Mouse (Mus musculus): ENCODE results near the gene Ccl27a. TPM values are rescaled to one million over a fixed set of nuclear protein-coding genes. Genes with fewer than 3 reads are reported as not detected.

Gene Ccl27a
- total RNA-seq, 1 experiment from 2014 or later: 17.0 TPM

Other genes starting within 250 kb of the Ccl27a start
- 1.3 and 2.2 TPM in 2 replicates for gene Fam219a, start 204.7 kb downstream of the Ccl27a start, total RNA-seq (2017)
- gene Dnaic1, start 204.5 kb downstream of the Ccl27a start, total RNA-seq (2017): not detected in 2 replicates
- gene Enho, start 133.9 kb downstream of the Ccl27a start, total RNA-seq (2017): 1.0 and 2.3 TPM in 2 replicates
- not detected in 2 replicates for gene Cntfr, start 77.2 kb downstream of the Ccl27a start, total RNA-seq (2017)
- 141 and 178 TPM in 2 replicates for gene Il11ra1, start 74.3 kb downstream of the Ccl27a start, total RNA-seq (2017)
- gene Rpp25l, start 60.7 kb downstream of the Ccl27a start, total RNA-seq (2017): 20.6 and 22.8 TPM in 2 replicates
- gene Dctn3, start 51.1 kb downstream of the Ccl27a start, total RNA-seq (2017): 32.8 and 62.5 TPM in 2 replicates
- not detected in 2 replicates for gene Arid3c, start 43.1 kb downstream of the Ccl27a start, total RNA-seq (2017)
- 45.2 and 55.0 TPM in 2 replicates for gene Galt, start 19.0 kb downstream of the Ccl27a start, total RNA-seq (2017)
- 47.3 and 60.0 TPM in 2 replicates for gene Sigmar1, start 18.1 kb downstream of the Ccl27a start, total RNA-seq (2017)
- not detected in 2 replicates for gene Gm21541, start 129.4 kb upstream of the Ccl27a start, total RNA-seq (2017)
- gene Gm20878, start 167.3 kb upstream of the Ccl27a start, total RNA-seq (2017): 1.8 and 2.3 TPM in 2 replicates
- gene Fam205a4, start 191.8 kb upstream of the Ccl27a start, total RNA-seq (2017): not detected in 2 replicates

All from hematopoietic stem cell, adult 5-6 weeks (primary cell).